Mouse (Mus musculus) C2C12 (cell line): ENCODE results near the gene Cfb. TPM values are rescaled to one million over a fixed set of nuclear protein-coding genes. Genes with fewer than 3 reads are reported as not detected.

Experiments
- H3K27me3 ChIP-seq: one replicate; pipeline ENCODE4 v1.6.1; 2011; ENCODE audit not compliant: control insufficient read depth, insufficient read depth, insufficient read length
- H3K36me3 ChIP-seq: one replicate; pipeline ENCODE4 v1.6.1; 2011; ENCODE audit not compliant: control insufficient read depth, insufficient read depth
- H3K4me3 ChIP-seq: one replicate; pipeline ENCODE4 v1.5.1; 2011; ENCODE audit warnings: mild to moderate bottlenecking, control low read depth; ENCODE audit not compliant: poor library complexity, insufficient read depth, severe bottlenecking
- H3K79me2 ChIP-seq: one replicate; pipeline ENCODE4 v1.6.1; 2011; ENCODE audit not compliant: control insufficient read depth, insufficient read depth
- H3K79me3 ChIP-seq: one replicate; pipeline ENCODE4 v1.6.1; 2011; ENCODE audit warnings: low read depth, control low read depth
- H3ac ChIP-seq: one replicate; pipeline ENCODE3; 2011; ENCODE audit warnings: low read depth; ENCODE audit not compliant: control insufficient read depth, insufficient read length
- CEBPB ChIP-seq: IDR thresholded peaks from one replicate; pipeline ENCODE4 v1.6.1; 2011; ENCODE audit warnings: low read depth, mild to moderate bottlenecking, control low read depth, moderate library complexity
- CTCF ChIP-seq: IDR thresholded peaks from one replicate; pipeline ENCODE4 v1.5.1; 2011; ENCODE audit not compliant: control insufficient read depth, insufficient read depth, insufficient read length
- FOSL1 ChIP-seq: IDR thresholded peaks from one replicate; pipeline ENCODE4 v1.8.0; 2011; ENCODE audit warnings: mild to moderate bottlenecking, low read length; ENCODE audit not compliant: poor library complexity, insufficient read depth, severe bottlenecking
- MAX ChIP-seq: IDR thresholded peaks from one replicate; pipeline ENCODE4 v1.6.1; 2011; ENCODE audit warnings: mild to moderate bottlenecking, control low read depth
- MYOD1 ChIP-seq: IDR thresholded peaks from one replicate; pipeline ENCODE4 v1.6.1; 2011; ENCODE audit warnings: low read depth; ENCODE audit not compliant: control insufficient read depth, insufficient read length
- MYOG ChIP-seq: IDR thresholded peaks from one replicate; pipeline ENCODE4 v1.6.1; 2011; ENCODE audit not compliant: control insufficient read depth, insufficient read length; ENCODE audit errors: extremely low read depth
- USF1 ChIP-seq: IDR thresholded peaks from one replicate; pipeline ENCODE4 v1.6.1; 2011; ENCODE audit warnings: low read depth, mild to moderate bottlenecking, control low read depth, moderate library complexity
- polyA plus RNA-seq: library from polyadenylated mRNA; unstranded; fragments of >200 nt; fragmentation: generic; extraction: Trizol; gene quantifications from one replicate; pipeline ENCODE4 v1.2.1, GENCODE M21; 2012; ENCODE audit warnings: missing spikeins

The Cfb gene
- polyA plus RNA-seq, 1 experiment: 0.28 TPM

DNA sequence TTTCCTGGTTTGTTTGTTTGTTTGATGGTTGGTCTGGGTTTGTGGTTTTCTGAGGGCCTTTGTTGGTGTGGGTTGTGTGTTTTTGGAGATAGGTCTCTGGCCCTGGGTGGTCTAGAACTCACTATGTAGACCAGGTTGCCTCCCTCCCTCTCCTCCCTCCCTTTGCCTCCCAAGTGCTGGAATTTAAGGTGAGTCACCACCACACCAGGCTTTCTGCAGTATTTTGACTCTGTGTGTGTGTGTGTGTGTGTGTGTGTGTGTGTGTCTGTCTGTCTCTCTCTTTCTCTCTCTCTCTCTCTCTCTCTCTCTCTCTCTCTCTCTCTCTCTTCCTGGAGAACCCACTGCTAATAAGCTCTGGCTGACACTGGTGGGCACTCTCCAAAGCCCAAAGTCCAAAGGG is 18.8 kb upstream of the Cfb start:
- TF ChIP-seq CTCF (no peak), MAX (no peak), FOSL1 (no peak), CEBPB (no peak), USF1 (no peak)
- Histone ChIP-seq H3K4me3 (no peak overlapping the region), H3K27me3 (no peaks in the 10 kb centered on the region), H3K36me3 (no peaks in the 10 kb centered on the region), H3ac (no peak overlapping the region), H3K79me2 (no peaks in the 10 kb centered on the region), H3K79me3 (no peaks in the 10 kb centered on the region)

DNA sequence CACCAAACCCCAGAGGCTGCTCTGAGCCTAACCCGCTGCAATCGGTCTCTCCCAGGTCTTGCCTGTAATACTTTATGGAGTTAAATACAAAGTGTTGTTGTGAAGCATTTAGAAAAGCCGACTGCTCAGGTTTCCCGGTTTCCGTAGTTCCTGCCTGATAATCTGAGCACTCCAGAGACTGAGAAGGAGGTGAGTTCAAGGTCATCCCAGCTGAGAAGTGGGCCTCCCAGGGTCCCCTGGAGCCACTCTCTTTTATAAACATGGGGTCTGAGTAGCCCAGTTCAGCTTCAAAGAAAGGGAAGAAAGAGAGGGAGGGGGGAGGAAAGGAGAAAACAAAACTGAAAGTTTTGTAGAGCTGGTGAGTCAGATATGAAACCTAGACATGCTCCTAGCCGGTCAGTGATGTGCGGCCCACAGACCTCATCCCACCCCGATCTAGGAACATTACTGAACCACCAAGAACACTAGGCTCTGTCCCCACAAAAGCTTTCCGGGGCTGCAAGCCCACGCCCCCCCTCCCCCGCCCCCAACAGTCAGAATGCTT is 17.1 kb upstream of the Cfb start, which contains the start of gene Zbtb12:
Zbtb12 (plus strand) TSS at position 148 of the 544 bp plus-strand sequence.
- Histone ChIP-seq H3K79me3 (no peaks in the 10 kb centered on the region), H3K36me3 (no peaks in the 10 kb centered on the region), H3K27me3 (no peaks in the 10 kb centered on the region), H3K79me2 (no peaks in the 10 kb centered on the region), H3ac (no peak within 1 kb of the TSS), H3K4me3 (no peak within 1 kb of the TSS)
- TF ChIP-seq MYOG: no peak
- TF ChIP-seq MYOD1: no peak
- TF ChIP-seq CTCF: no peak

DNA sequence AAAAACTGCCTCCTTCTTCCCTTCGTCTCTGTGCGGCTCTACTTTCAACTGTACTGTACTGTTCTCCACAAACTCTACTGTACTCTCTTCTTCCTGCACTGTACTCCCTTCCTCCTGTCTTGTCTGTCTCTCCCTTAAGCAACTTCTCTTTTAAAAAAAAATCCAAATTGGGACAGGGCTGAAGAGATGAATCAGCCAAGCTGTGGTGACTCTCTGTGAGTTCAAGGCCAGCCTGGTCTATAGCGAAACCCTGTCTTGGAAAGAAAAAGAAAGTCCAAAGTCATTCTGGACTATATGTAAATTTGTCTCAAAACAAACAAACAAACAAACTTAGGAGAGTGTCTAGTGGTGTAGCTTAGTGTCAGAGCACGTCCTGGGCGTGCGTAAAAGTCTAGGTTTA is 12.0 kb upstream of the Cfb start:
- Histone ChIP-seq H3K79me2 (no peaks in the 10 kb centered on the region), H3K36me3 (no peaks in the 10 kb centered on the region), H3K4me3 (no peak overlapping the region), H3K79me3 (no peaks in the 10 kb centered on the region), H3ac (no peak overlapping the region), H3K27me3 (peaks cover 4% of the 10 kb centered on the region)
- TF ChIP-seq USF1 (no peak), CEBPB (no peak), CTCF (no peak), MYOD1 (no peak), FOSL1 (no peak), MYOG (no peak), MAX (no peak)

DNA sequence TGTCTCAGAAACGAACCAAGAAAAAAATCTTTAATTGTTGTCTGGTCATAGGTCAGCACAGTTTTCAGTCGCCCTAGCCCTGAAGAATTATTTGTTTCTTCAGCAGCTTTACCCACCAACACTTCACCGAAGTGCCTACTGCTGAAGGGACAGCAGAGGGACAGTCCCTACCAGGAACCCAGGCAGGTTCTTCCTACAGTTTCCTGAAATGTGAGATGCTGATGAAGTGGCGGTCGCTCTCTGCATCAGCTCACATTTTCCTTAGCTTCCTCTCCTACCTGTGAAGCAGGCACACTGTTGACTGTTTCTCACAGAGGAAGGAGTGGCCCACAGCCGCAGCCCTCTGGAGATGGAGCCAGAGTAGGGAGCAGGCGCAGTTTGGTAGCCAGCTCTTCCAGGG is 3.7 kb upstream of the Cfb start:
- no peak for TF ChIP-seq FOSL1
- no peak for TF ChIP-seq CTCF
- TF ChIP-seq MAX: no peak
- no peak for TF ChIP-seq CEBPB
- TF ChIP-seq USF1: no peak
- TF ChIP-seq MYOG: no peak
- TF ChIP-seq MYOD1: no peak
- H3K79me3 ChIP-seq: no peaks in the 10 kb centered on the region
- H3ac ChIP-seq: no peak overlapping the region
- no peak overlapping the region for H3K4me3 ChIP-seq
- peaks cover 21% of the 10 kb centered on the region for H3K27me3 ChIP-seq
- no peaks in the 10 kb centered on the region for H3K79me2 ChIP-seq
- H3K36me3 ChIP-seq: no peaks in the 10 kb centered on the region

DNA sequence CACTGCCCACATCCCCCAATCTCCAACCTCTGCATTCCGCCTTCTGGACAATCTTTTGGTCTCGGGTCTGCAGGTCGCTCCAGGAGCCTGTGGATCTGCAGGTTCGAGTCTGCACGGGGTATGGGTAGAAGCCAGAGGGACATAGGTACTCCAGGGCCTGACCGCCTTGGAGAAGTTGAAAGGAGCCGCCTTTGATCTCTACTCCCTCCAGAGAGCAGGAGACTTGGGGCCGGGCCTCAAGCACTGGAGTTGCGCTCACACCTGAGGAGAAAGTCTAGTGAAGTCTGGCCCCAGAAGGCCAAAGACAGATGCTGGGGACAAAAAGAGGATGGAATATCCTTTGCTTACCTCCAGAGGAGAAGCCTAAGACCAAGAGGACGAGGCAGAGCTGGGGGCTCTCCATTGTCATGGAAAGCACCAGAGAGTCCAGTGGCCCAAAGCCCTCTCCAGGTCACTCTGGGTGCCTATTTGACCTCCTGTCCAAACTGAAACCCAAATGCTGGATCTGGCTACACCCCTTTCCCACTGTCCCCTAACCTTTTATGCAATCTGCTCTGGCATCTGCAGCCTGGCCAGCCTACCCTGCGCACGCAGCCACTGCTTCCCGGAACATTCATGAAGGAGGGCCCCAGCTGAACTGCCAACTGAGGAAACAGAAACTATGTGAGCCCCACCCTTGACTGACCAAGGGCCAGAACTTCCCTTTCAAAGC is 458 bp downstream of the Cfb start:
- TF ChIP-seq MYOD1 (no peak), MAX (no peak), USF1 (no peak), CEBPB (no peak), CTCF (no peak), FOSL1 (no peak), MYOG (no peak)
- H3K79me2 ChIP-seq: no peaks in the 10 kb centered on the region
- no peak overlapping the region for H3ac ChIP-seq
- no peaks in the 10 kb centered on the region for H3K79me3 ChIP-seq
- no peak overlapping the region for H3K4me3 ChIP-seq
- peaks cover 5% of the 10 kb centered on the region for H3K36me3 ChIP-seq
- H3K27me3 ChIP-seq: peaks cover 25% of the 10 kb centered on the region

DNA sequence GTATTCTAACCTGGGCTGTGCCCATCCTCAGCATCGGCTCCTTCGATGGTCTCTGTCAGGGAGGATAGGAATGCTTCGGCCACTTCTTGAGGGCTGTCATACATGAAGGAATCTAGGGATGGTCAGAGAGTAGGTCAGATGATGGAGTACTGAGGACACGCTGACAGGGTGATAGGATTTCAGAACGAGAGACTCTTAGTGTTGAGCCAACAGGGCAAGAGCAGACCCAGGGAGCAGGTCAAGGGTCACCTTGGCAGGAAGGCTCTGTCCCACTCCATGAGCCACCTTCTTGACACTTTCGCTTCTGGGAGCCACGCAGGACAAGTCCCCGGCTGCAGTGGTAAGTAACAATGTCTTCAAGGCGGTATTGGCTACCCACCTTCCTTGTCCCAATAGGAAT is 1.8 kb downstream of the Cfb start:
- H3K79me3 ChIP-seq: no peaks in the 10 kb centered on the region
- no peak overlapping the region for H3ac ChIP-seq

More for the DNA sequence above, 1.8 kb downstream of the Cfb start:
- Histone ChIP-seq H3K27me3 (peaks cover 25% of the 10 kb centered on the region), H3K4me3 (no peak overlapping the region), H3K79me2 (no peaks in the 10 kb centered on the region), H3K36me3 (peaks cover 14% of the 10 kb centered on the region)
- TF ChIP-seq CTCF: no peak
- TF ChIP-seq USF1: no peak
- TF ChIP-seq MYOG: no peak
- TF ChIP-seq CEBPB: no peak
- TF ChIP-seq MYOD1: no peak
- TF ChIP-seq FOSL1: no peak
- no peak for TF ChIP-seq MAX
